Mouse (Mus musculus) spleen, adult 2 months (tissue): ENCODE measurements around the gene Dnah14. TPM values are rescaled to one million over a fixed set of nuclear protein-coding genes. Genes with fewer than 3 reads are reported as not detected.

Experiments used
- DNase-seq, 2 experiments: peaks; one replicate each; pipeline versions ENCODE4 v3.0.0 to v3.0.0-alpha.2; 2012 to 2021; ENCODE audit warnings: low spot score in 2 of 2, low read depth in 1 of 2
- H3K27ac ChIP-seq: fragments of 200-500 bp; 2 replicates; pipeline ENCODE4 v1.5.1; 2012; ENCODE audit warnings: low read length, inconsistent platforms; ENCODE audit not compliant: insufficient read depth
- H3K27me3 ChIP-seq: fragments of 200-500 bp; 2 replicates; pipeline ENCODE4 v1.6.1; 2012; ENCODE audit warnings: mild to moderate bottlenecking, moderate library complexity, low read length, inconsistent platforms; ENCODE audit not compliant: control insufficient read depth, insufficient read depth
- H3K36me3 ChIP-seq: fragments of 200-500 bp; 2 replicates; pipeline ENCODE4 v1.6.1; 2012; ENCODE audit warnings: mild to moderate bottlenecking, low read length, inconsistent platforms; ENCODE audit not compliant: control insufficient read depth, insufficient read depth
- H3K4me1 ChIP-seq: fragments of 200-500 bp; 2 replicates; pipeline ENCODE4 v1.6.1; 2011; ENCODE audit warnings: inconsistent platforms; ENCODE audit not compliant: control insufficient read depth, insufficient read depth, insufficient read length
- H3K4me3 ChIP-seq: fragments of 200-500 bp; 2 replicates; pipeline ENCODE4 v1.5.1; 2011; ENCODE audit warnings: mild to moderate bottlenecking, inconsistent platforms; ENCODE audit not compliant: insufficient read depth, insufficient read length; ENCODE audit errors: extremely low read depth
- CTCF ChIP-seq: fragments of 200-500 bp; IDR thresholded peaks from 2 replicates; pipeline ENCODE4 v1.5.1; 2011; ENCODE audit warnings: mild to moderate bottlenecking, inconsistent platforms; ENCODE audit not compliant: insufficient read depth, insufficient read length, insufficient replicate concordance; ENCODE audit errors: extremely low read depth
- POLR2A ChIP-seq: fragments of 200-500 bp; IDR thresholded peaks from 2 replicates; pipeline ENCODE4 v1.6.1; 2011; ENCODE audit warnings: low read depth, low read length, inconsistent platforms
- WGBS: fragments of 180-500 bp; shearing (Covaris S2); methylation state at CpG from one replicate; pipeline ENCODE4 v1.1.7; 2018; 5-methylcytosine and 5-hydroxymethylcytosine counted together
- polyA plus RNA-seq: library from polyadenylated mRNA; depleted of rRNA; stranded (reverse); fragments of >200 nt; gene quantifications from 2 replicates; pipeline ENCODE4 v1.2.3, GENCODE M21; 2012

Gene Dnah14
- polyA plus RNA-seq, 1 experiment: not detected

GRCm38 (mm10) chr1:181560325-181560724, 16.0 kb upstream of the Dnah14 start:
- H3K4me3 ChIP-seq: no peak overlapping the region

GRCm38 (mm10) chr1:181560896-181561767, 15.2 kb upstream of the Dnah14 start:
- WGBS: 74% methylated on average over 9 of the region's 9 CpGs
- TF ChIP-seq CTCF: no peak
- TF ChIP-seq POLR2A: no peak
- Histone ChIP-seq H3K36me3 (no peaks in the 10 kb centered on the region), H3K4me3 (no peak overlapping the region), H3K4me1 (no peaks in the 10 kb centered on the region), H3K27me3 (no peaks in the 10 kb centered on the region), H3K27ac (no peak overlapping the region)
- DNase-seq: no peak

More at GRCm38 (mm10) chr1:181560325-181560724, 16.0 kb upstream of the Dnah14 start:
- H3K27ac ChIP-seq: no peak overlapping the region
- no peaks in the 10 kb centered on the region for H3K36me3 ChIP-seq
- H3K4me1 ChIP-seq: no peaks in the 10 kb centered on the region
- TF ChIP-seq CTCF: no peak
- TF ChIP-seq POLR2A: no peak
- no peaks in the 10 kb centered on the region for H3K27me3 ChIP-seq
- WGBS: 83% methylated on average over 6 of the region's 6 CpGs
- no peak for DNase-seq

- DNase-seq: no peak
- H3K4me1 ChIP-seq: no peaks in the 10 kb centered on the region
- H3K27me3 ChIP-seq: no peaks in the 10 kb centered on the region
- H3K4me3 ChIP-seq: no peak overlapping the region
- TF ChIP-seq POLR2A: no peak
- no peak for TF ChIP-seq CTCF
- H3K27ac ChIP-seq: no peak overlapping the region
- 69% methylated on average over 8 of the region's 8 CpGs for WGBS
- no peaks in the 10 kb centered on the region for H3K36me3 ChIP-seq
Measured at GRCm38 (mm10) chr1:181561768-181562444, 14.5 kb upstream of the Dnah14 start.

- H3K27me3 ChIP-seq: no peaks in the 10 kb centered on the region
- H3K27ac ChIP-seq: no peak overlapping the region
- H3K4me1 ChIP-seq: no peaks in the 10 kb centered on the region
- 72% methylated on average over 9 of the region's 9 CpGs for WGBS
- H3K36me3 ChIP-seq: no peaks in the 10 kb centered on the region
- TF ChIP-seq POLR2A (no peak), CTCF (no peak)
- no peak for DNase-seq
- H3K4me3 ChIP-seq: no peak overlapping the region
Measured at GRCm38 (mm10) chr1:181569447-181569846, 6.9 kb upstream of the Dnah14 start.

GRCm38 (mm10) chr1:181583152-181583551, 6.8 kb downstream of the Dnah14 start:
- 72% methylated on average over 8 of the region's 8 CpGs for WGBS

GRCm38 (mm10) chr1:181589116-181589515, 12.8 kb downstream of the Dnah14 start:
- Histone ChIP-seq H3K27ac (no peak overlapping the region), H3K4me1 (no peaks in the 10 kb centered on the region), H3K36me3 (no peaks in the 10 kb centered on the region), H3K4me3 (no peak overlapping the region), H3K27me3 (no peaks in the 10 kb centered on the region; the same call in 1 of the 2 replicates)
- 86% methylated on average over 6 of the region's 6 CpGs for WGBS
- DNase-seq: no peak
- TF ChIP-seq CTCF (no peak), POLR2A (no peak)

More at GRCm38 (mm10) chr1:181583152-181583551, 6.8 kb downstream of the Dnah14 start:
- H3K4me3 ChIP-seq: no peak overlapping the region
- no peaks in the 10 kb centered on the region for H3K4me1 ChIP-seq
- H3K27ac ChIP-seq: no peak overlapping the region
- no peaks in the 10 kb centered on the region for H3K36me3 ChIP-seq
- no peak for DNase-seq
- no peaks in the 10 kb centered on the region; the same call in 1 of the 2 replicates for H3K27me3 ChIP-seq
- no peak for TF ChIP-seq CTCF
- TF ChIP-seq POLR2A: no peak

GRCm38 (mm10) chr1:181599376-181599775, 23.0 kb downstream of the Dnah14 start:
- DNase-seq: no peak
- no peak for TF ChIP-seq POLR2A
- TF ChIP-seq CTCF: no peak
- no peaks in the 10 kb centered on the region for H3K27me3 ChIP-seq
- H3K4me1 ChIP-seq: no peaks in the 10 kb centered on the region
- WGBS: 51% methylated on average over 4 of the region's 4 CpGs
- H3K27ac ChIP-seq: no peak overlapping the region
- H3K36me3 ChIP-seq: no peaks in the 10 kb centered on the region
- H3K4me3 ChIP-seq: no peak overlapping the region
